Mouse (Mus musculus) kidney, adult 2 months (tissue): ENCODE results near the gene Itch.

Experiments
- CTCF ChIP-seq: fragments of 200-500 bp; conservative IDR thresholded peaks from 2 replicates; pipeline ENCODE4 v1.5.1; 2011; ENCODE audit warnings: low read depth, mild to moderate bottlenecking, control low read depth, low read length, moderate library complexity, mixed read lengths; ENCODE audit not compliant: insufficient read depth, insufficient read length
- POLR2A ChIP-seq: fragments of 200-500 bp; IDR thresholded peaks from one replicate; pipeline ENCODE4 v1.6.1; 2011; ENCODE audit warnings: low read depth, low read length, control low read depth

- TF ChIP-seq CTCF = no peak
- TF ChIP-seq POLR2A = no peak
Observed at GRCm38 (mm10) chr2:155133977-155134860, 910 bp downstream of the Itch start.
